Mouse (Mus musculus) stomach, adult 2 months (tissue): ENCODE measurements around the gene Pramel6. TPM values are rescaled to one million over a fixed set of nuclear protein-coding genes. Genes with fewer than 3 reads are reported as not detected.

Experiments
- polyA plus RNA-seq: library from polyadenylated mRNA; depleted of rRNA; stranded (reverse); fragments of >200 nt; gene quantifications from 2 replicates; pipeline ENCODE4 v1.2.3, GENCODE M21; 2012; rRNA removed

Pramel6 gene
- polyA plus RNA-seq: not detected in 2 replicates

DNA sequence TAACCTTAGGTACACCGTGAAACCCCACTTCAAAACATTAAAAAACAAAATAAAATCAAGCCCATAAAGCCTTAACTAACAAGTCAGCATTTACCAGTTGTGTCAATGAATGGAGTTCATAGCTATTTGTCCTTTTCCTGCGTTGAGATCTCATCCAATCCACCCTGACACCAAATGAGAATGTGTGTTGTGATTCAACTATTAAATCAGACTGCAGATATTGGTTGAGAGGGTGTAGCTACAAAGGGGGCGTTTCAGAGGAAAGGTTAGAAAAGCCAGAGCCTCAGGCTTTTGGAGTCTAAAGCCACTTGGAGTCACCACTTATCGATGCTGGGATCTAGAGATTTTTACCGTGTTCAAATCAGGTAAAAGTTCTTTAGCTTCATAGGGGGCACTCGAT is at the start of gene Pramel6:
Gene Pramel6 (plus strand): TSS at position 301 of the 400 bp plus-strand sequence.

DNA sequence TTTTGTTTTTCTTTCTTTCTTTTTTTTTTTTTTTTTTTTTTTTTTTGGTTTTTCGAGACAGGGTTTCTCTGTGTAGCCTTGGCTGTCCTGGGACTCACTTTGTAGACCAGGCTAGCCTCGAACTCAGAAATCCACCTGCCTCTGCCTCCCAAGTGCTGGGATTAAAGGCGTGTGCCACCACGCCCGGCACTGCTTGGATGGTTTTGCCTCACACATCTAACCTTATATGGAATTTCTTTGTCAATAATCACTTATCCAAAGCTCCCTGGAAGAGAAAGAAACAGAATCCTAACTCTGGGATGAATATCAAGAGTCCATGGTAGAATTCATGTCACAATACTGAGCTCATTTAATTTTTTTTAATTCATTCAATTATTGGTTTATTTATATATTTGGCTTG is 9.4 kb upstream of the Pramel6 start, which contains the start of gene Pramel7:
Gene Pramel7 (minus strand): TSS at position 101 of the 400 bp plus-strand sequence.

GRCm38 (mm10) chr2:87531496-87531895 is 25.1 kb downstream of the Pramel6 start, which contains the start of gene Olfr153:
TSS of gene Olfr153 (plus strand) at chr2:87531796.

GRCm38 (mm10) chr2:87545442-87545841 is 39.1 kb downstream of the Pramel6 start, which contains the start of gene Olfr1128:
TSS of gene Olfr1128 (minus strand) at chr2:87545542.

Other genes with a start within 250 kb of the Pramel6 start
- gene Olfr1116, start 239.0 kb upstream of the Pramel6 start, polyA plus RNA-seq: not detected in 2 replicates
- not detected in 2 replicates for gene Olfr1118, start 199.0 kb upstream of the Pramel6 start, polyA plus RNA-seq
- not detected in 2 replicates for gene Olfr1120, start 151.8 kb upstream of the Pramel6 start, polyA plus RNA-seq
- gene Olfr1121, start 136.7 kb upstream of the Pramel6 start, polyA plus RNA-seq: not detected in 2 replicates
- gene Olfr1122, start 120.7 kb upstream of the Pramel6 start, polyA plus RNA-seq: not detected in 2 replicates
- not detected in 2 replicates for gene Olfr1123, start 89.9 kb upstream of the Pramel6 start, polyA plus RNA-seq
- gene Olfr1124, start 76.3 kb upstream of the Pramel6 start, polyA plus RNA-seq: not detected in 2 replicates
- not detected in 2 replicates for gene Olfr1126, start 52.6 kb upstream of the Pramel6 start, polyA plus RNA-seq
- not detected in 2 replicates for gene Pramel7, start 9.5 kb upstream of the Pramel6 start, polyA plus RNA-seq
- gene Olfr153, start 25.2 kb downstream of the Pramel6 start, polyA plus RNA-seq: not detected in 2 replicates
- gene Olfr1128, start 39.0 kb downstream of the Pramel6 start, polyA plus RNA-seq: not detected in 2 replicates
- not detected in 2 replicates for gene Olfr1129, start 67.3 kb downstream of the Pramel6 start, polyA plus RNA-seq
- not detected in 2 replicates for gene Olfr1130, start 99.6 kb downstream of the Pramel6 start, polyA plus RNA-seq
- not detected in 2 replicates for gene Olfr1131, start 120.5 kb downstream of the Pramel6 start, polyA plus RNA-seq
- gene Olfr1132, start 131.0 kb downstream of the Pramel6 start, polyA plus RNA-seq: not detected in 2 replicates
- gene Olfr1133, start 140.8 kb downstream of the Pramel6 start, polyA plus RNA-seq: not detected in 2 replicates
- not detected in 2 replicates for gene Olfr1134, start 151.9 kb downstream of the Pramel6 start, polyA plus RNA-seq
- gene Olfr1135, start 167.1 kb downstream of the Pramel6 start, polyA plus RNA-seq: not detected in 2 replicates
- gene Olfr1136, start 187.4 kb downstream of the Pramel6 start, polyA plus RNA-seq: not detected in 2 replicates
- gene Olfr1137, start 206.6 kb downstream of the Pramel6 start, polyA plus RNA-seq: not detected in 2 replicates
- gene Olfr1138, start 233.4 kb downstream of the Pramel6 start, polyA plus RNA-seq: not detected in 2 replicates
- not detected in 2 replicates for gene Olfr1140, start 237.2 kb downstream of the Pramel6 start, polyA plus RNA-seq
- gene Olfr1141, start 247.4 kb downstream of the Pramel6 start, polyA plus RNA-seq: not detected in 2 replicates